9 mouse cellular contexts compared by ENCODE assay signal in genomic region chr12:31996877-31997276, GRCm38 (mm10). TPM values are rescaled to one million over a fixed set of nuclear protein-coding genes. Genes with fewer than 3 reads are reported as not detected.
A peak's percentile ranks its signal among the peaks of the same experiment; 100 is the strongest.
DNase-seq lines count a peak whose midpoint lies in the region; ATAC-seq lines count a peak whose summit lies in the region.
"Had no signal": no experiment of that assay in that cellular context is flagged by ENCODE, and none has a peak within 500 bp of the region (broad histone marks: within the 10 kb centered on the region; RNA-seq: fewer than 3 reads in every experiment).

No protein-coding gene starts in this region.

- no peak overlapping the region for H3K9ac ChIP-seq in kidney, embryonic 15.5 days
- peak overlapping the region; percentile 56; the same call in 1 of the 2 replicates for H3K9ac ChIP-seq in liver, embryonic 12.5 days
- H3K9ac ChIP-seq: neural tube, embryonic 12.5 days had no signal

- no peaks in the 10 kb centered on the region for H3K27me3 ChIP-seq in kidney, embryonic 15.5 days
- H3K27me3 ChIP-seq in liver, embryonic 12.5 days (replicated peaks), result no peaks in the 10 kb centered on the region
- H3K27me3 ChIP-seq: neural tube, embryonic 12.5 days had no signal

- DNase-seq in kidney, adult 11 months, result no peak
- peak; percentile 34 for DNase-seq in skeletal muscle tissue, adult 2 months (ENCODE audit: low read depth, low spot score)
- no peak for DNase-seq in right cerebral cortex, adult 2 months (ENCODE audit: low spot score in 2 of 2)
- no peak for DNase-seq in spleen, postnatal 10 days (ENCODE audit: low spot score in 2 of 2)
- DNase-seq in spleen, postnatal 14 days (ENCODE audit: low spot score in 2 of 2), result no peak

- no peak overlapping the region for H3K27ac ChIP-seq in kidney, embryonic 15.5 days
- H3K27ac ChIP-seq in brown adipose tissue, adult 24 weeks (replicated peaks; ENCODE audit: low read depth, low read length), result peak overlapping the region; percentile 35
- peak overlapping the region; percentile 92 for H3K27ac ChIP-seq in liver, embryonic 12.5 days
- H3K27ac ChIP-seq: neural tube, embryonic 12.5 days had no signal

- H3K4me2 ChIP-seq in kidney, embryonic 15.5 days, result no peak overlapping the region
- H3K4me2 ChIP-seq in liver, embryonic 12.5 days, result peak overlapping the region; percentile 52
- H3K4me2 ChIP-seq: neural tube, embryonic 12.5 days had no signal

- no peak overlapping the region for H3K4me3 ChIP-seq in kidney, embryonic 15.5 days (replicated peaks)
- no peak overlapping the region for H3K4me3 ChIP-seq in brown adipose tissue, adult 24 weeks (ENCODE audit: insufficient read depth, low read depth, low read length)
- H3K4me3 ChIP-seq in liver, embryonic 12.5 days, result no peak overlapping the region
- H3K4me3 ChIP-seq: neural tube, embryonic 12.5 days had no signal

- no peaks in the 10 kb centered on the region for H3K36me3 ChIP-seq in kidney, embryonic 15.5 days
- peaks cover 44% of the 10 kb centered on the region for H3K36me3 ChIP-seq in liver, embryonic 12.5 days
- H3K36me3 ChIP-seq: neural tube, embryonic 12.5 days had no signal

- H3K9me3 ChIP-seq in kidney, embryonic 15.5 days (replicated peaks), result no peaks in the 10 kb centered on the region
- H3K9me3 ChIP-seq in liver, embryonic 12.5 days (replicated peaks), result no peaks in the 10 kb centered on the region
- H3K9me3 ChIP-seq: neural tube, embryonic 12.5 days had no signal

- H3K4me1 ChIP-seq in kidney, embryonic 15.5 days, result 0 out of 2 replicates have a peak, but pooled peaks cover 3% of the 10 kb centered on the region
- 0 out of 2 replicates have a peak, but pooled peaks cover 2% of the 10 kb centered on the region for H3K4me1 ChIP-seq in brown adipose tissue, adult 24 weeks (ENCODE audit: control insufficient read depth, insufficient read depth, insufficient read length, low read length)
- H3K4me1 ChIP-seq in liver, embryonic 12.5 days, result peaks cover 68% of the 10 kb centered on the region
- H3K4me1 ChIP-seq: neural tube, embryonic 12.5 days had no signal

- WGBS in kidney, embryonic 15.5 days, result 54% methylated on average over 5 of the region's 5 CpGs
- WGBS in liver, embryonic 12.5 days (ENCODE audit: insufficient replicate concordance), result 16% methylated on average over 5 of the region's 5 CpGs

- peak; percentile 60 for ATAC-seq in kidney, embryonic 15.5 days (replicated peaks; ENCODE audit: low FRiP score)
- ATAC-seq in liver, embryonic 12.5 days, result peak; percentile 87

RNA-seq across cellular contexts. Expression of gene Hbp1, which starts 46.5 kb away (rescaled TPM):
- 109 and 113 TPM in 2 replicates for polyA plus RNA-seq in kidney, embryonic 15.5 days (2015; fragmentation: Nextera tagmentation; extraction: Ambion mirVana)
- polyA plus RNA-seq in brown adipose tissue, adult 24 weeks (2012; ENCODE audit: insufficient read depth, insufficient read length, missing spikeins), result 57.8 and 69.0 TPM in 2 replicates
- 33.7 and 36.6 TPM in 2 replicates for polyA plus RNA-seq in liver, embryonic 12.5 days (2016; fragmentation: Nextera tagmentation; extraction: Ambion mirVana)
